Mouse (Mus musculus) forelimb bud, embryonic 11.5 days (tissue): ENCODE measurements around the gene Fbxw9.
"Not testable (repeated sequence)": the region's sequence is repeated elsewhere in the genome, so short reads cannot be mapped to it uniquely, and the experiment has no call there.

Source experiments
- DNase-seq: peaks from one replicate; pipeline ENCODE4 v3.0.0-alpha.2; 2012; ENCODE audit warnings: low read depth, low spot score

The Fbxw9 gene

DNA sequence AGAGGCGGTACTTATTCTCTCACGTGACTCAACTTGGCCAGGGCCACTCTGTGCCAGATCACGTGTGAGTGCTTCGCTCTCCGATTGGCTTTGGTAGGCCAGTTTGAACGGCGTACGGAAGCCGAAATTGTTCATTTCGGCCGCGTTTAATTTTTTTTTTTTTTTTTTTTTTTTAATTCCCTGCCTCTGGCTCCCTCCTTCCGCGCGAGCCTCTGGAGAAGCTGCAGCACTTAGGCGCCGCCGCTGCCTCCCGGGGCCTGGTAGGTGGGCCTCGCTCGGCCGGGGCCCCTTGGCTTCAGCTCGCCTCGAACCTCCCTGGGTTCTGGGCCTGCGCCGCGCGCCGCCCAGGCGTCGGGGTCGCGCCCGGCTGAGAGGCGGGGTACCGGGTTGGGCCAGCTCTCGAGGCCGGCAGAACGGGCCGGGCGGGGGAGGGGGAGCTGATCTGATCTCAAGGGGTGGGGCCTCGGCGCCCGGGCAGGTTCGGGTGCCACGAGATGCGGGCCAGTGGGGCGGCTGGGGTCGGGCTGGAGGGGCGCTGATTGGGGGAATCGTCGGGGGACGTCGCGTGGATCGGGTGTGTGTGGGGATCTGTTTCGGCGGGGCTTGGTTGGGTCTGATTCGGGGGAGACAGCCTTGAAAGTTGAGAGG, 23.0 kb upstream of the Fbxw9 start, which contains the start of gene Tnpo2:
TSS of gene Tnpo2 (plus strand) at position 198 of the 648 bp plus-strand sequence.
- DNase-seq, result peak; percentile 97

DNA sequence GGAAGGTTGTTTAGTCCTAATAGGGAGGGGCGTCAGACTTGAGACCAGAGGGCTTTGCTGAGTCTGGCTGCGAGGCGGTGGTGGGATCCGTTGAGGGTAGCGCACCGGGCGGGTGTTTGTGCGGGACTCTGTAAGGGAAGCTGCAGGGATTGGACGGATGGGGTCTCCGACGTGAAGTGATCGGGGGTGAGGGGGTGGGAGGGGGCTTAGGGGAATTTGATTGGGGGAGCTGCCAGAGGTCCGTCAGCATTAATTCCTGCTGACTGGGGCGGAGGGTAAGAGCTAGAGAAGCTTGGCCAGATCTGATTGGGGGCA, 22.5 kb upstream of the Fbxw9 start:
- DNase-seq, result peak; percentile 61

DNA sequence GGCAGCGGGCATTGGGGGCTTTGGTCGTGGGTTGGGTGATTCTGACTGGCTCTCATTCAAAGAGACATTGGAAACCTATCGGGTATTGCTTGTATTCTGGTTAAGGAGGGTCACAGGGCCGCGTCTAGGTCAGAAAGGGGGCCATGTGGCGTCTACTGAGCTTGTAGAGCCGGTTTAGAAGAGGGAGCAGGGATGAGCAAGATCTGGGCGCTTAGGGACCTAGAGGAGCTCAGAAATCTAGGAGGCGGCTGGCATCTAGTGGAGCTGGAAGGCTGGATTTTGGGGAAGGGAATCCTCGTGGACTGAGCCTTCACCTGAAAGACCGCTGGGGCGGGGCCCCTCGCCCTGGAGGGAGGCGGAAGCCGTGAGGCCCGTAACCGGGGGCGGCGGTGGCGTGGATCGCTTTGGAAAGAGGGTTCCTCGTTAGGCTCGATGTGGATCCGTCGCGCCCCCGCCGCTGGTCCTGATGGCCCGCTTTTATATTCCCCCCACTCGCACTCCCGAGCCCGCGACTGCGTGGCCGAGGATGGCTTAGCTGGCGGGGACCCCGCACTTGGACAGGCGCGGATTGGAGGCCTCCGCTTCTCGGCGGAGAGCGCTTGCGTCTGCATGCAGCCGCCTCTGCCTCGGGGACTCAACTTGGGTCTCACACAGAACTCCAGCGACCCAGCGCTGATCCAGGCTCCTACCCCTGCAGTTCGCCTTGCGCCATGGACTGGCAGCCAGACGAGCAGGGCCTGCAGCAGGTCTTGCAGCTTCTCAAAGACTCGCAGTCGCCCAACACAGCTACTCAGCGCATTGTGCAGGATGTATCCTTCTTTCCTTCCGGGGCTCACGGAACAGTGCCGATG, 21.9 kb upstream of the Fbxw9 start:
- DNase-seq, result peak; percentile 18

DNA sequence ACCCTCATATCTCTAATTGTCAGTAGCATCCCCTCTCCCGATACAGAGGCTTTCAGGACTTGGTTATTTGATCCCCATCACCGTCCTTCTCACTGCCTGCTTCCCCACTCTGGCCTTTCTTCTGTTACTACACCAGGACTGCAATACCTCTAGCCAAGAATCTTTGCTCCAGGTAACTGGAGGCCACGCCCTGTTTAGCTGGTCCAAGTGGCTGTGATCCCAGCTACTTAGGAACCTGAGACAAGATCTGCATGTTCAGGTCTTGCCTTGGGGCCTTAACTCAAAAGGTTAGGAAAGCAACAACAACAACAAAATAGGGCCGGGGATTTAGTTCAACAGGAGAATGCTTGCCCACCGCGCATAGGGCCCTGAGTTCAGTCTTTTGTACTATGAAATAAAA, 16.2 kb upstream of the Fbxw9 start:
- no peak for DNase-seq

DNA sequence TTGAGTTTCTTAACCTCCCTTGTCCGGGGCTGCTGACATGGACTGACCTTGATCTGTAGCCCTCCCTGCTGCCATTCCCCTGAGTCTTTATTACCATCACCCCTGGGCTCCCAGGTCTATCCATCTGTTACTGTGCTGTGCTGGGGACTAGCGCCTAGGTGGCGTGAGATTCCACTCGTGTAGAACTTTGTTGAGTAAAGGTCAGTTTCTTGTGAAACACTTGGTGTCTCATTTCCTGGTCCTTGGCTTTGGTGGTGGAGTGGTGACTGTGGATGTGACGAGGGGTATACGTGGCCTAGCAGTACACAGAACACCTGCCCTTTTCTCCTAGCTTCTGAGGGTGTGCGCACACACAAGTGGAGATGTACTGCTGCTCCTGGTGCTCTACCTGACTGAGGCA, 2.5 kb upstream of the Fbxw9 start:
- no peak for DNase-seq

DNA sequence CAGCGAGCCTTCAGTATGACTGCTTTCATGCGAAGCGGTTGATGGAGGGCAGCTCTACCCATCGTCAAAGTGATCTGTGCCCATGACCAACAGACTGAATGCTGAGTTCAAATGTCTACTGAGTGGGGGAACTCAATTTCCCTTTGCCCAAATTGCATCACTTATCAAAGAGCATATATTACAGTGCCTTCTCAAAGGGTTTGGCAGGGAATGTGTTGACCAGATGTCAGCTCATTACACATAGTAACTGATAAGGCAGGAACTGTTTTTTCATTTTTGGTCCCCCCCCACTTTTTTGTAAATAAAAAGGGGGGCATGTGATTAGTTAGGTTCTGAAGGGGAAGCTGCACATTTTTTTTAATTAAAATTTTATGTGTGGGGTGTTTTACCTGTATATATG, 2.7 kb downstream of the Fbxw9 start:
- DNase-seq, result no peak

DNA sequence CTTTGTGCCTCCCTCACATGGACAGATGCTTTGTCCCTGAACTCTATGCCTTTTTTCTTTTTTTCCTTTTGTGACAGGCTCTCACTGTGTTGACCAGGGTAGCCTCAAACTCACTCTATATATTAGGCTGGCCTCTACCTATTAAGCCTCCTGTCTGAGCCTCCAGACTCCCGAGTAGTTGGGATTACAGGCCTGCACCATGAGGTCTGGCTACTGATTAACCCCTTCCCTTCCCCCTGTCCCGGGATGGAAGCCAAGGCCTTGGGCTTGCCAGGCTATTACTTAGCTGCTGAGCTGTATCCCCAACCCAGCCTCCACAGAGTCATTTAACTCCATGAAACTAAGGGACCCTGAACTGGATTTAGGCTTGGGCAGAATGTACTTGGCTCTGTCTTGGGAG, 5.4 kb downstream of the Fbxw9 start:
- DNase-seq, result no peak

DNA sequence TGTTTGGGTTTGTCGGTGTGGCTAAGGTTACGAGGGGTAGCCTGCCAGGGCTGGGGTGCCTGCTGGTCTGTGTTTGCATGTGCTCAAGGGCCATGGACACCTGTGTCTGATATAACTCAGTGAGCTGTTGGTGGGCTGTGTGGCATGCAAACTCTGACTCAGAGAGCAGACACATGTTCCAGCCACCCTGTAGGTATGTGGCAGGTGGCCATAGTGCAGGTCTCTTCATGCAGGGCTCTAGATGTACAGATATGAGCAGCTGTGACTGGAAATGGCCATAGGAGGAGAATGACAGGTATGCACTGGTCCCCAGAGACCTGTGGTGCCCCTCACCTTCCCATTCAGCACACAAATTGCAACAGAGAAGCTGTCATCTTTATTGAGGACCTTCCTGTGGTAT, 7.3 kb downstream of the Fbxw9 start:
- DNase-seq, result no peak

DNA sequence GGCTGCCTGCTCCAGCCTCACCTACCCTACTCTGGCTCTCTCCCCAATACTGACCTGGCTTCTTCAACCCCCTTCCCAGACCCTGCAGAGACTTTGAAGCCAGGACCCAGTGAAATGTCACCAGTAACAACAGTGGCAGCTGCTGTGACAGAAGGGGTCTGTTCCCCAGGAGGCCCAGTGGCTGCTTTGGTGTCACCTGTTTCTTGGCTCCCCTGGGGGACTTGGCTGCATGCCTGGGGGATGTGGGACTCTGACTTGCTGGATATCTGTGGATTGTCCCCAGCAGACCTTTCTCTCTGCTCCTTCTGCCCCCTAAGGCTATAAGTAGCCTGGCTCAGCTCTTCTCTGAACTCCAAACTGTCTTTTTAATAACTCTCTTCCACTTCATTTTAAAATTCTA, 8.1 kb downstream of the Fbxw9 start, which contains the start of gene Gm5741:
TSS of gene Gm5741 (minus strand) at position 1 of the 400 bp plus-strand sequence.
- DNase-seq, result no peak

DNA sequence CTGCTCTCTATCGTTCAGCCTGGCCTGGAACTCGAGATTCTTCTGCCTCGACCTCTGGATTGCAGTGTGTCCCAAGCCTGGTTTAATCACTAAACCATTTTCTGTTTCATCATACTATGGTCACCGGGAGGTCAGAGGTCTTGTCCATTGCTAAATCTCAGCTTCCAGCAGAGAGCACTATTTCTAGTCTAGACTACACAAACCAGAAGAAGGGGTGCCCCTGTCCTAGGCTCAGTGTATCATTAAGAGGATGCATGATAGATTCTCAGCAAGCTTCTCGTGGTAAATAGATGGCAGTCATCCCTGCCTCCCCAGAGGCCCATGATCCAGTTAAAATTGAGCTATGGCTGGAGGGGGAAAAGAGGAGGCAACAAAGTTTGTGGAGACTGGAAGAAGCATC, 11.2 kb downstream of the Fbxw9 start:
- DNase-seq, result no peak

DNA sequence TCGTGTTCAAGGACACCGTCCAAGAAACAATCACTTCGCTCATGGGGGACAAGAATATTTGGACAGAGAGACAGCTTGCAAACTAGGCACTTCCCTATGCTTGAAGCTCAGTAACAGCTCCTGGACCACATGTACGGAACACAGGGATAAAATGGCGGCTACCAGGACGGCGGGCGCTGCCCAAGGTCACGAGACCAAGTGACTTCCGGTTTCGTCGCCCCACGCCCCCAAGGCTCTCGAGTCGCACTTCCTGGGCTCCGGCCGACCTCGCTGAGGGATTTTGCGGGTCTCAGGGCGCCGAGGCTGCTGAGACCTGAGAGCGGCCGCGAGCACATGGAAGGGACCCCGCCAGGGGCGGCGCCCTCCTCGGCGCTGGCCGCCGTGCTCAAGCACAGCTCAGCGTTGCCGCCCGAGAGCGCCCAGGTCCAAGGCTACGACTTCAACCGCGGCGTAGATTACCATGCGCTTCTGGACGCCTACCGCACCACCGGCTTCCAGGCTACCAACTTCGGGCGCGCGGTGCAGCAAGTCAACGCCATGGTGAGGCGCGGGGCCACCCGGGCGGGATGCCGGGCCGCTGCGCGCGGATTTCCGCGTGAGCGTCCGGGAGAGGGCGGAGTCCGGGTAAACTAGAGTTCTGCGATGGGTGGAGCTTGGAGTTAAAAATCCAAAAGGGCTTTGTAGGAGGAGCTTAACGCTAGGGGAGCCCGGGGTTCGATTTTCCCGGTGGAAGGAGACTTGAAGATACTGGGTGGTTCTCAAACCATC, 11.8 kb downstream of the Fbxw9 start, which contains the start of gene Dhps:
TSS of gene Dhps (plus strand) at position 244 of the 768 bp plus-strand sequence.
- peak; percentile 88 for DNase-seq

DNA sequence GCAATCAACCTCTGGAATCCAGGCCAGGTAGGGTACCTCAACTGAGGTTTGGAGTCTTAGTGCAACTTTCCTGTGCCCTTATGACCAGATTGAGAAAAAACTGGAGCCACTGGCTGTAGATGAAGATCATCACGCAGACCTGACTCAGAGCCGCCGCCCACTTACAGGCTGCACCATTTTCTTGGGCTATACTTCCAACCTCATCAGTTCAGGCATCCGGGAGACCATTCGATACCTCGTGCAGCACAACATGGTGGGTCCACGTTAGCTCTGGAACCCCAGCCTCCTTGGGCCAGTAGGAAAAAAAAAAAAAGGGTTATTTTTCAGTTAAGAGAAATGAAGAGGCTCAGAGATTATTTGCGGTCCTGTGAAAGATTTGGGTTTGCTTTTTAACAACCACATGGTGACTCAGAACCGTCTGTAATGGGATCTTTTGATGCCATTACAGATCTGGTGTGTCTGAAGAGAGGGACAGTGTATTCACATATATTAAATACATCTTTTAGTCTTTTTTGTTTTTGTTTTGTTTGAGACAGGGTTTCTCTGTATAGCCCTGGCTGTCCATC, 12.6 kb downstream of the Fbxw9 start:
- no peak for DNase-seq

DNA sequence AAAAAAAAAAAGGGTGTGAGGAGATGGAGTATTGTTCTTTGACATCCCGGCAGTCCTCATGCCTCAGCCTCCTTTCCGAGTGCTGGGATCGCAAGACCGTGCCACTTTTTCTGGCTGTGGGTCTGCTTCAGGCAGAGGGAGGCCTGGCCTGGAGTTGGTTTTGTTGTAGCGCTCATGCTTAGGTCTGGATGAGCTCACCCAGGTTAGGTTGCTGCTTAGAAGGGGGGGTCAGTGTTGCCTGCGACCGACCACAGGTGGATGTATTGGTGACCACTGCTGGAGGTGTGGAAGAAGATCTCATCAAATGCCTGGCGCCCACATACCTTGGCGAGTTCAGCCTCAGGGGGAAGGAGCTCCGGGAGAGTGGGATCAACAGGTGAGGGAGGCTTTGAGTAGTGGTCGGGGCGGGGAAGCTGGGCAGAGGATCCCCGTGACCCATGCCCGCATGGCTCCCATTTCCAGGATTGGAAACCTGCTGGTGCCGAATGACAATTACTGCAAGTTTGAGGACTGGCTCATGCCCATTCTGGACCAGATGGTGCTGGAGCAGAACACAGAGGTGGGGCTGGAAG, 13.3 kb downstream of the Fbxw9 start:
- DNase-seq, result no peak

DNA sequence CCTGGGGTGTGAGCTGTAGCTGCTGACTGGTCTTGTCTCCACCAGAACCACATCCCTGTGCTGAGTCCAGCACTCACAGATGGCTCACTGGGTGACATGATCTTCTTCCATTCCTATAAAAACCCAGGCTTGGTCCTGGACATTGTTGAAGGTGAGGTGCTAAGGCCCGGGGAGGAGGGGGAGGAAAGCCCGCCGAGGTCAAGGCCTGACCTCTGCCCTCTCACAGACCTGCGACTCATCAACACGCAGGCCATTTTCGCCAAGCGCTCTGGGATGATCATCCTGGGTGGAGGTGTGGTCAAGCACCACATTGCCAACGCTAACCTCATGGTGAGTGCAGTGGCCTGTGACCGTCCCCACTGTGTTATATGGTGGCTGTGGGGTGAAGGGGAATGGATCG, 14.3 kb downstream of the Fbxw9 start:
- DNase-seq, result no peak

DNA sequence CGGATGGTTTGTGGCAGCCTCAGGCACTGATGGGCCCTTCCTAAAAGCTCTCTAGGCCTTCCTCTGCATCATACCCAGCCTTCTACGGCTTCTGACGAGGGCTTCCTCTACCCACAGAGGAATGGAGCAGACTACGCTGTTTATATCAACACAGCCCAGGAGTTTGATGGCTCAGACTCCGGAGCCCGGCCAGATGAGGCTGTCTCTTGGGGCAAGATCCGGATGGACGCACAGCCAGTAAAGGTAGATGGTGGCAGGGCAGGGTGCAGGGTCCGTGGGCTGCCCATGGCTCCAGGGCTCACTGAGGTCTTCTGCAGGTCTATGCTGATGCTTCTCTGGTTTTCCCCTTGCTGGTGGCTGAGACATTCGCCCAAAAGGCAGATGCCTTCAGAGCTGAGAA, 14.8 kb downstream of the Fbxw9 start:
- no peak for DNase-seq

DNA sequence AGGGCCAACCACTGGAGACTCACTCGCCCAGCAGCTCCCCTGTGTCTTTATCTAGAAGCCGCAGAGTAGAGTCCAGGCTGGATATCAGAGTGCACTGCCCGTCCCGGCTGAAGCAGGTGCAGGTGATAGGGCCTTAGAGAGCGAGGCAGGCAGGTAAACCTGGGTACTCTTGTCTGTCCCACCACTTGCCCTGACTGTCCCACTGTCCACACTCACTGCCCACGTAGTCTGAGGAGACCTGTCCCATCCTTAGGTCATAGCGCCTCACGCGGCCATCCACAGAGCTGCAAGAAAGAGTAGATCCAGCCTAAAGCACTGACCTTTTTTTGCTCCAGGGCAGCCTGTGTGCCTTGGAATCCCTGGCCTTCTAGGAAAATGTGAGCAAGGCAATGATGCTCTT, 16.1 kb downstream of the Fbxw9 start:
- DNase-seq, result no peak

DNA sequence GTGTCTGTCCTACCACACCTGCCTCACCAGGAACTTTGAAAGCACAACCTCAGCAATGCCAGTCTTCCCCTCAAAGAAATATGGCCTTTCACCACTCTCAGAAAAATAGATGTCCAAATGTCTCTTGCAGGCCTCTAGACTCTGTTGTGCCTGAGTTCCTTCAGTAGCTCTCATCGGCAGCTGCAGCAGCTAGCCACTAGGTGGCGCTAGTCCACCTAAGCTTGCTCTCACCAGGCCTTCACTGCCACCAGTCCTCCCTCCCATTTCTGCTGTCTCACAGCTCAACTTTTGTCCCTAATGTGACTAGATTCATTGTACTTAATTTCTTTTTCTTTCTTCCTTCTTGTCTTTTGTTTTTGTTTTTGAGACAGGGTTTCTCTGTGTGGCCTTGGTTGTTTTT, 17.1 kb downstream of the Fbxw9 start:
- peak; percentile 86 for DNase-seq

DNA sequence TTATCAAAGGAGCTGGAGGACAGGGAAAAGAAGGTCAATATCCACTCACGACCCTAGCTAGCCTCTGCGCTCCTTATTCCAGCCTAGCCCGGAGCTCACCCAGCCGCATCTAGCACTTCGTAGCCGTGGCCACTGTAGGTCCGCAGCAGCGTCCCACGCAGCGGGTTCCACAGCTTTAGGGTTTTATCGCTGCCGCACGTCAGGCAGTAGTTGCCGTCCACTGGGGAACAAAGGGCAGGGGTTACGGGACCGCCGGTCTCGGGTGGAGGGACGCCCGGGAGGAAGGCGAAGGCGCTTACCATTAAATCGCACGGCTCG, 20.3 kb downstream of the Fbxw9 start:
- DNase-seq, result no peak

DNA sequence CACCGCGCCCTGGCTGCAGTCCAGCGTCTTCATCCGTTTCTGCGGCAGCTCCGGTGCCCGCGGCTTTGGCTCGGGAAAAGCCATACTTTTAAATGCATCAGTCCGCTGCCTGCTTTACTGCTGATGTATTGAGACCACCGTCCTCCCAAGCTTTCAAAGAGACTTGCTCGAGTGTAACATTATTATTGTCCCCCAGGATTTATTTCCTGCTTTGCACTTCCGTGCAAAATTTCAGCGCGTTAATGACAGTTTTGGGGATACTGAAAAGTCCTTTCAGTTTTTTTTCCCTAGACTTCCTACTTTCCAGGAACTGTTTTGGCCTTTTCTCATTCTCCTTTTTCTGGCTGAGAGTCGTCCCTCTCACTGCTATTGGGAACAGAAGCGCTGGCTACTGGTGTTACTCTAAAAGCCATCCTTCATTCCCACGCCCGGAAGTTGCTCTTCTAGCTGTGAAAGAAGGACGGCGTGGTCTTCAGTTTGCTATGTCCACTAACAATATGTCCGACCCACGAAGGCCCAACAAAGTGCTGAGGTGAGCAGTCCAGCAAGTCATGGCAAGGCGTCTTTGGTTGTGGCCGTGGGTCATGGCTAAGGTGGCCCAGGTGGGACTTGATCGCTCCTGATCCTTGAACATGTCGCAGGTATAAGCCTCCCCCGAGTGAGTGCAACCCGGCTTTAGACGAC, 20.8 kb downstream of the Fbxw9 start, which contains the start of gene Wdr83os:
TSS of gene Wdr83os (plus strand) at position 209 of the 684 bp plus-strand sequence.
- peak; percentile 84 for DNase-seq

DNA sequence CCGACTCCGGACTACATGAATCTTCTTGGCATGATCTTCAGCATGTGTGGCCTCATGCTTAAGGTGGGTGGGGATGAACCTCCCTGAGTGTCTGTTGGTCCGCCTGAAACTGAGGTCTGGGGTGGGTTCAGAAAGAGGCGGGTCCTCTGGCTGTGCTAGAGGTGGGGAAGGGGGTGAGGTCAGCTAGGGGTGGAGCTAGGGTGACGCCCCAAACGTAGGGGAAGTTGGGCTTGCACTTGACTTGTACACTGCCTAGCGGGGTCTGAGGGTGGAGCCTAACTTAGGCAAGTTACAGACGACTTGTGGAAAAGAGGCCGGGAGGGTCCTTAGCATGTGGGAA, 21.3 kb downstream of the Fbxw9 start, which contains the start of gene Wdr83:
TSS of gene Wdr83 (minus strand) at position 91 of the 340 bp plus-strand sequence.
- peak; percentile 55 for DNase-seq

DNA sequence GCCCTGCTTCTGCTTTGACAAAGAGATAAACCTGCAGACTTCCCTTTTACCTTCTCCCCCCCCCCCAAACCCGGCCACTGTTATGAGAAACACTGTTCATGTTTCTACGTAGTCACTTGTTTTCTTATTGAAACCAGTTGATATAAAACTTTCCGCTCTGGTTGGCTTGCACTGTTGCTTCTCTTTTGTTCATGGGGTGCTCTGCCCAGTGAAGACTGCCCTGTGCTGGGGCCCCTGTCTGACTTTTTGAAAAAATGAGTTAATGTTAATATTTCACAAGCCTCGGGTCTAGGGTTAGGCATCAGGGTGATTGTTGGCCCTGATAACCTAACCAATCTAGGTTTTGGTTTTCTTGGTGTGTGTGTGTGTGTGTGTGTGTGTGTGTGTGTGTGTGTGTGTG, 22.3 kb downstream of the Fbxw9 start:
- DNase-seq, result not testable (repeated sequence)
